Comparison of ENCODE assay signal across 8 mouse cellular contexts in the genomic region with DNA sequence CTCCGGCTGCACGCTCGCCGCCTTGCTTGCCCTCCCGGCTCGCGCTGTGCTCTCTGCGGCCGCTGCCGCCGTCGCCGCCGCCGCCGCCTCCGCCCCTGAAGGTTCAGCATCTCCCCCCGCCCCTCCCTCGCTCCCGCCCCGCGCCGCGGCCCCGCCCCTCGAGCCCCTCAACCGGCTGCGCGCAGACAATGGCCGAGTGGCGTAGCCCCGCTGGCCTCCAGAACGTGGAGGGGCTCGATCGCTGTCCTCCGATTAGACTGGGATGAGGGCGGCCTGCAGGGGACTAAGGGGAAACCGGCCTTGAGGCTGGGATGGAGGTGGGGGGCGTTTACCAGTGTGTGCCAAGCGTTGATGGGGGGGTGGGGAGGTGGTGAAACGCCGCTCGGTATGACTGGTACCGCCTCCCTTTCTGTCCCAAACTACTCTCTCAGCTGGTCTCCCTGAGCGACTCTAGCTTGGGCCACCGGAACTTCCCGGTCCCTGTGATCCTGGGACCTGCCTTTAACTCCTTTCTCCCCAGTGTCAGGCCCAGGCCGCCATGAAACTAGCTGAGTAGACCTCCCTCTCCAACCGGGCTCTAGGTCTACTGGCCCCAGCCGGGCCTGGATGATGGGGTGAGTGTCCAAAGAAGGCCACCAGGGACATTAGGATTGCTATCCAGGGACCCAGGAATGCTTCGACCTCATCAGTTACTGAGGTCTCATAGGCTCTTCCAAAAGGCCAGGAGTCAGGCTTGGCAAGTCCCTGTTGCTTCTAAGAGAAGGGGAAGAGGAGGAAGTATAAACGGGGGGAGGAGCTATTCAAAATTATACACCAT. TPM values are rescaled to one million over a fixed set of nuclear protein-coding genes. Genes with fewer than 3 reads are reported as not detected.
DNase-seq lines count a peak whose midpoint lies in the region; ATAC-seq and TF ChIP-seq lines count a peak whose summit lies in the region.

A gene (minus strand): TSS at position 480 of the 817 bp plus-strand sequence.

- H3K36me3 ChIP-seq in kidney, embryonic 14.5 days (ENCODE audit: control insufficient read depth, insufficient read depth, low read length): no peaks in the 10 kb centered on the region; the same call in 1 of the 2 replicates
- no peaks in the 10 kb centered on the region for H3K36me3 ChIP-seq in liver, embryonic 16.5 days (ENCODE audit: control insufficient read depth, insufficient read depth)
- peaks cover 8% of the 10 kb centered on the region for H3K36me3 ChIP-seq in neural tube, embryonic 15.5 days

- DNase-seq in 3134 (ENCODE audit: extremely low read depth, insufficient read length, low spot score) (peak; percentile 75), Patski (ENCODE audit: low read depth, low spot score) (no peak)
- DNase-seq in embryo, embryonic 10.5 days (ENCODE audit: low spot score): peak; percentile 84
- DNase-seq in heart, adult 8-10 months (ENCODE audit: low spot score): peak; percentile 39
- DNase-seq in urinary bladder, adult 2 months (ENCODE audit: low spot score): peak; percentile 60

- H3K4me1 ChIP-seq in kidney, embryonic 14.5 days (ENCODE audit: control insufficient read depth, insufficient read depth, low read length): peaks cover 41% of the 10 kb centered on the region
- peaks cover 21% of the 10 kb centered on the region for H3K4me1 ChIP-seq in liver, embryonic 16.5 days (ENCODE audit: control insufficient read depth, low read depth, low read length)
- peaks cover 60% of the 10 kb centered on the region for H3K4me1 ChIP-seq in neural tube, embryonic 15.5 days

- in situ Hi-C loops in Patski (cut with MboI; ENCODE audit: low pct_unique_long_range_greater_than_20kb): no loop called here

- under 1% methylated on average over 45 of the region's 52 CpGs for WGBS in kidney, embryonic 14.5 days
- WGBS in liver, embryonic 16.5 days (ENCODE audit: insufficient replicate concordance): 1% methylated on average over 29 of the region's 52 CpGs
- under 1% methylated on average over 50 of the region's 52 CpGs for WGBS in neural tube, embryonic 15.5 days

- peak; percentile 46 for ATAC-seq in Patski
- ATAC-seq in kidney, embryonic 14.5 days (ENCODE audit: low FRiP score, low TSS enrichment): peak; percentile 47
- ATAC-seq in liver, embryonic 16.5 days (ENCODE audit: low read depth): peak; percentile 5; the same call in 1 of the 2 replicates
- peak; percentile 66 for ATAC-seq in neural tube, embryonic 15.5 days (ENCODE audit: low FRiP score)

- H3K27ac ChIP-seq in kidney, embryonic 14.5 days (ENCODE audit: low read depth, low read length): peak within 1 kb of the TSS; percentile 95
- H3K27ac ChIP-seq in liver, embryonic 16.5 days (ENCODE audit: low read length): 0 out of 2 replicates have a peak within 1 kb of the TSS, but pooled peaks have one; percentile 17
- H3K27ac ChIP-seq in neural tube, embryonic 15.5 days (replicated peaks): peak within 1 kb of the TSS; percentile 97

- CTCF ChIA-PET in Patski (lab: Charles Lee): interaction anchor here (0.9 to 1.0 kb wide), 2 partner anchors 21 to 34 kb away, joined by 3 read pairs; no protein-coding TSS in a partner anchor

- peak within 1 kb of the TSS; percentile 81 for H3K9ac ChIP-seq in kidney, embryonic 14.5 days (ENCODE audit: low read depth, low read length)
- peak within 1 kb of the TSS; percentile 59 for H3K9ac ChIP-seq in liver, embryonic 16.5 days (ENCODE audit: low read depth, low read length)
- peak within 1 kb of the TSS; percentile 99 for H3K9ac ChIP-seq in neural tube, embryonic 15.5 days (replicated peaks)

- no peak for TF ChIP-seq CTCF in Patski (IDR thresholded peaks at IDR 0.05)

- no peaks in the 10 kb centered on the region for H3K9me3 ChIP-seq in kidney, embryonic 14.5 days (ENCODE audit: control insufficient read depth, low read length)
- no peaks in the 10 kb centered on the region for H3K9me3 ChIP-seq in liver, embryonic 16.5 days (replicated peaks; ENCODE audit: control insufficient read depth, low read length)
- no peaks in the 10 kb centered on the region for H3K9me3 ChIP-seq in neural tube, embryonic 15.5 days (replicated peaks)

- POLR2A ChIA-PET in Patski (lab: Charles Lee): interaction anchor here (1.1 to 1.7 kb wide), 2 partner anchors 16 to 34 kb away, joined by 3 to 5 read pairs; no protein-coding TSS in a partner anchor

- no peaks in the 10 kb centered on the region for H3K27me3 ChIP-seq in Patski
- no peaks in the 10 kb centered on the region for H3K27me3 ChIP-seq in kidney, embryonic 14.5 days (ENCODE audit: control insufficient read depth, insufficient read depth, low read length)
- peaks cover 21% of the 10 kb centered on the region for H3K27me3 ChIP-seq in liver, embryonic 16.5 days (ENCODE audit: control insufficient read depth, insufficient read depth, low read depth, low read length)
- H3K27me3 ChIP-seq in neural tube, embryonic 15.5 days (replicated peaks): no peaks in the 10 kb centered on the region

- peak within 1 kb of the TSS; percentile 71 for H3K4me2 ChIP-seq in kidney, embryonic 14.5 days (replicated peaks; ENCODE audit: low read depth, low read length)
- peak within 1 kb of the TSS; percentile 80 for H3K4me2 ChIP-seq in liver, embryonic 16.5 days (ENCODE audit: low read depth, low read length)
- H3K4me2 ChIP-seq in neural tube, embryonic 15.5 days: peak within 1 kb of the TSS; percentile 70

- H3K4me3 ChIP-seq in kidney, embryonic 14.5 days (ENCODE audit: low read length): peak within 1 kb of the TSS; percentile 69
- peak within 1 kb of the TSS; percentile 65 for H3K4me3 ChIP-seq in liver, embryonic 16.5 days (ENCODE audit: low read depth, low read length)
- peak within 1 kb of the TSS; percentile 97 for H3K4me3 ChIP-seq in neural tube, embryonic 15.5 days (replicated peaks)

RNA-seq across cellular contexts. Expression of the gene that starts here (rescaled TPM):
- 6.0 TPM for polyA plus RNA-seq in Patski (2021)
- 1 to 10 TPM; 6.2 to 8.5 (median 6.5) TPM for total RNA-seq in heart, adult 8-10 months (2022)
- 11.7 and 12.3 TPM in 2 replicates for polyA plus RNA-seq in kidney, embryonic 14.5 days (2014; fragmentation: Nextera tagmentation; extraction: Ambion mirVana)
- 0.81 and 1.2 TPM in 2 replicates for polyA plus RNA-seq in liver, embryonic 16.5 days (2015; fragmentation: Nextera tagmentation; extraction: Ambion mirVana)
- 50.9 and 63.0 TPM in 2 replicates for polyA plus RNA-seq in neural tube, embryonic 15.5 days (2015; fragmentation: Nextera tagmentation; extraction: Ambion mirVana)
- 12.1 and 12.4 TPM in 2 replicates for polyA plus RNA-seq in urinary bladder, adult 2 months (2012; rRNA removed)

Comparison
In these comparisons a context has a peak if more than half of its experiments do, and no peak if none do; other contexts are left out.
1. ATAC-seq: peak in every context shown above with its lines; median percentile 66 in neural tube, embryonic 15.5 days; 47 in kidney, embryonic 14.5 days; 46 in Patski; 5 in liver, embryonic 16.5 days.
2. H3K27ac ChIP-seq: peak in every context shown above with its lines; median percentile 97 in neural tube, embryonic 15.5 days; 95 in kidney, embryonic 14.5 days; 17 in liver, embryonic 16.5 days.